Mouse (Mus musculus): ENCODE results near the gene Capza3. TPM values are rescaled to one million over a fixed set of nuclear protein-coding genes. Genes with fewer than 3 reads are reported as not detected.

The Capza3 gene
- polyA plus RNA-seq, 1 experiment from 2014 or later = not detected

Other genes with a start within 250 kb of the Capza3 start
- not detected in 2 replicates for gene Plcz1, start 205 bp downstream of the Capza3 start, polyA plus RNA-seq (2015; fragmentation: Nextera tagmentation; extraction: Ambion mirVana)

All from limb, embryonic 13.5 days (tissue).